ENCODE assay signal across 10 mouse cellular contexts in genomic region chr10:8955499-8956211, GRCm38 (mm10).
DNase-seq lines count a peak whose midpoint lies in the region; ATAC-seq and TF ChIP-seq lines count a peak whose summit lies in the region.
"Had no signal": no experiment of that assay in that cellular context is flagged by ENCODE, and none has a peak within 500 bp of the region (broad histone marks: within the 10 kb centered on the region; RNA-seq: fewer than 3 reads in every experiment).

No protein-coding gene starts in this region.

- DNase-seq in layer of hippocampus, adult 2 months (ENCODE audit: low spot score in 2 of 2) = no peak
- no peak for DNase-seq in layer of hippocampus, postnatal 25 days (ENCODE audit: extremely low spot score in 1 of 2, low spot score in 1 of 2)
- peak; percentile 49 for DNase-seq in brain, embryonic 14.5 days (ENCODE audit: low read depth)
- peak; percentile 34 for DNase-seq in embryo, embryonic 10.5 days (ENCODE audit: low spot score)
- no peak for DNase-seq in gastrocnemius, postnatal 4 days (ENCODE audit: low spot score in 2 of 2)
- DNase-seq in urinary bladder, postnatal 14 days (ENCODE audit: low spot score) = no peak
- DNase-seq: thymus, postnatal 14 days had no signal

- TF ChIP-seq CTCF in layer of hippocampus, adult 2 months (conservative IDR thresholded peaks at IDR 0.05) = no peak
- TF ChIP-seq CTCF in brain, embryonic 14.5 days (IDR thresholded peaks at IDR 0.05; ENCODE audit: borderline replicate concordance, extremely low read depth, insufficient read depth, insufficient read length) = no peak

- no peak for TF ChIP-seq POLR2A in brain, embryonic 14.5 days (IDR thresholded peaks at IDR 0.05; ENCODE audit: borderline replicate concordance, extremely low read depth, insufficient read depth, insufficient read length, poor library complexity, severe bottlenecking)

- H3K27ac ChIP-seq in layer of hippocampus, adult 2 months = 0 out of 2 replicates have a peak overlapping the region, but pooled peaks have one; percentile 1
- H3K27ac ChIP-seq: heart, embryonic 10.5 days had no signal

- ATAC-seq in megakaryocyte-erythroid progenitor cell, adult 5-6 weeks (replicated peaks; ENCODE audit: low FRiP score, low TSS enrichment, poor library complexity, severe bottlenecking) = peak; percentile 52
- ATAC-seq: Patski had no signal

- no peak overlapping the region for H3K4me3 ChIP-seq in layer of hippocampus, adult 2 months
- H3K4me3 ChIP-seq: heart, embryonic 10.5 days had no signal

Comparison
In these comparisons a context has a peak if more than half of its experiments do, and no peak if none do; other contexts are left out.
1. DNase-seq: peak in brain, embryonic 14.5 days (single experiment) and embryo, embryonic 10.5 days (single experiment); none in layer of hippocampus, adult 2 months (0 of 2), layer of hippocampus, postnatal 25 days (0 of 2), gastrocnemius, postnatal 4 days (0 of 2) and urinary bladder, postnatal 14 days (single experiment).